Mouse (Mus musculus) lung, embryonic 14.5 days (tissue): ENCODE measurements at regions not wholly inside any gene's neighbourhood (a gene's known extent, or its start where the extent isn't known, plus 50 kb on each side); places are given as distances from the start of the nearest gene placed in this dataset.

Experiments
- ATAC-seq: fragments of 200-750 bp; cut with Nextera tagmentation; 2 replicates; pipeline ENCODE4 v1.8.0; 2017; ENCODE audit warnings: mild to moderate bottlenecking, moderate TSS enrichment, moderate library complexity; ENCODE audit not compliant: insufficient read depth
- DNase-seq: peaks from one replicate; pipeline ENCODE4 v3.0.0-alpha.2; 2015
- H3K27ac ChIP-seq: fragments of 300-500 bp; sonication (generic); 2 replicates; pipeline ENCODE4 v1.5.1; 2014; ENCODE audit warnings: low read depth, mild to moderate bottlenecking, moderate library complexity
- H3K27me3 ChIP-seq: fragments of 300-500 bp; sonication (generic); 2 replicates; pipeline ENCODE4 v1.6.1; 2014; ENCODE audit warnings: low read length, control low read depth; ENCODE audit not compliant: insufficient read depth
- H3K36me3 ChIP-seq: fragments of 300-500 bp; sonication (generic); 2 replicates; pipeline ENCODE4 v1.6.1; 2014; ENCODE audit warnings: control low read depth; ENCODE audit not compliant: insufficient read depth
- H3K4me1 ChIP-seq: fragments of 300-500 bp; sonication (generic); 2 replicates; pipeline ENCODE4 v1.6.1; 2014; ENCODE audit warnings: antibody characterized with exemption, control low read depth; ENCODE audit not compliant: insufficient read depth
- H3K4me2 ChIP-seq: fragments of 300-500 bp; sonication (generic); 2 replicates; pipeline ENCODE4 v1.6.1; 2014; ENCODE audit warnings: mild to moderate bottlenecking
- H3K4me3 ChIP-seq: fragments of 300-500 bp; sonication (generic); 2 replicates; pipeline ENCODE4 v1.5.1; 2014; ENCODE audit warnings: low read depth, low read length
- H3K9ac ChIP-seq: fragments of 300-500 bp; sonication (generic); 2 replicates; pipeline ENCODE4 v1.6.1; 2014
- H3K9me3 ChIP-seq: fragments of 300-500 bp; sonication (generic); 2 replicates; pipeline ENCODE4 v1.6.1; 2016; ENCODE audit warnings: low read depth, low read length, control low read depth
- CTCF ChIP-seq: IDR thresholded peaks from 2 replicates; pipeline ENCODE4 v1.5.1; 2016; ENCODE audit warnings: antibody characterized with exemption, low read depth
- WGBS: fragments of 180-500 bp; shearing (Covaris S2); extraction: QIAGEN DNeasy Blood & Tissue Kit; methylation state at CpG from one replicate; pipeline ENCODE4 v1.1.7; 2014; 5-methylcytosine and 5-hydroxymethylcytosine counted together

DNA sequence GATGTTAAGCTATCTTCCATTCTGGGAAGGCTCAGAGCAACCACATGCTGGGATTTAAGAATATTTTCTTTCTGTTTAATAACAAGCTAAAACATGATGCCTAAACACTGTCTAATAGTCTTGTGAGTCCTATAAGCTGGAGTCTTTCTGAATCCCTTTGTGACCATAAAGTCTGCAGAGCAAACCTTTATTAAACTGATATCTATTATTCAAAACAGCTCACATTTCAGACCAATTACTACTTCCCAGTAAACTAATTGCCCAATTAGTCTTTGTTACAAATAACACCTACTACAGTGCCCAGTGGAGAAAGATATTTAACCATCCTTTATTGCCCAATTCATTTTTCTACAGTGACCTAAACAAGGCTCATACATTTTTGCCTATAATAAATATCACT lies 277.7 kb downstream of the Stxbp6 start:
- Histone ChIP-seq H3K27ac (no peak overlapping the region), H3K9ac (no peak overlapping the region), H3K4me3 (no peak overlapping the region), H3K9me3 (no peaks in the 10 kb centered on the region), H3K4me2 (no peak overlapping the region), H3K4me1 (no peaks in the 10 kb centered on the region), H3K36me3 (no peaks in the 10 kb centered on the region), H3K27me3 (no peaks in the 10 kb centered on the region)
- no peak for DNase-seq
- no peak for ATAC-seq
- TF ChIP-seq CTCF, result no peak

GRCm38 (mm10) chr12:44750743-44751142 lies 323.8 kb downstream of the Stxbp6 start:
- DNase-seq, result no peak
- Histone ChIP-seq H3K4me1 (no peaks in the 10 kb centered on the region), H3K27ac (no peak overlapping the region), H3K4me3 (no peak overlapping the region), H3K9ac (no peak overlapping the region), H3K27me3 (no peaks in the 10 kb centered on the region), H3K9me3 (no peaks in the 10 kb centered on the region), H3K36me3 (no peaks in the 10 kb centered on the region), H3K4me2 (no peak overlapping the region)
- ATAC-seq, result no peak
- no peak for TF ChIP-seq CTCF
- WGBS, result 63% methylated on average over 3 of the region's 3 CpGs

- H3K27me3 ChIP-seq, result no peaks in the 10 kb centered on the region
- WGBS, result 87% methylated on average over 2 of the region's 2 CpGs
- ATAC-seq (no peak), DNase-seq (peak; percentile 40)
- peak; percentile 35 for TF ChIP-seq CTCF
- no peak overlapping the region for H3K4me2 ChIP-seq
- no peaks in the 10 kb centered on the region for H3K36me3 ChIP-seq
- H3K4me3 ChIP-seq, result no peak overlapping the region
- no peak overlapping the region for H3K27ac ChIP-seq
- H3K4me1 ChIP-seq, result no peaks in the 10 kb centered on the region
- no peak overlapping the region for H3K9ac ChIP-seq
- no peaks in the 10 kb centered on the region for H3K9me3 ChIP-seq
Observed at GRCm38 (mm10) chr12:44726767-44727166, 347.7 kb downstream of the Stxbp6 start.
